Mouse (Mus musculus) forelimb bud, embryonic 11.5 days (tissue): ENCODE measurements at regions not wholly inside any gene's neighbourhood (a gene's known extent, or its start where the extent isn't known, plus 50 kb on each side); places are given as distances from the start of the nearest gene placed in this dataset.
A peak's percentile ranks its signal among the peaks of the same experiment; 100 is the strongest.

Experiments used
- DNase-seq: peaks from one replicate; pipeline ENCODE4 v3.0.0-alpha.2; 2012; ENCODE audit warnings: low read depth, low spot score

DNA sequence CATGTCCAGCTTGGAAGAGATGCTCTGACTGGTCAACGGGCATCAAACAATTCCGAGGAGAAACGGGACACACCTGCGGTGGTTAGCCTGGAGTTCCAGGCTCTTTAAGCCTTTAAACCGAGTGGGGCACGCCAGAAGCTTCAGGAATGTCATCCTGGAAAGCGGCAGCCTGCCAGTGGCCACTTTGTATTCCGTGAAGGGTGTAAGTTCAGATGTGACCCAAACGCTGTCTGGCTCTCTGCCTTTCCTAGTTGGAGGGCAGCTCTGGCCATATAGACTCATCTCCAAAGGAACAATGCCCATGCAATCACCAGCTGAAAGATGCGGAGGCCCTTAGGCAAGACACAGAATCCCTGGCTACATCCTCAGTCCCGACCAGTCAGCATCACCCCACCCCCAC lies 597.8 kb upstream of the Gm10131 start:
- DNase-seq: no peak

DNA sequence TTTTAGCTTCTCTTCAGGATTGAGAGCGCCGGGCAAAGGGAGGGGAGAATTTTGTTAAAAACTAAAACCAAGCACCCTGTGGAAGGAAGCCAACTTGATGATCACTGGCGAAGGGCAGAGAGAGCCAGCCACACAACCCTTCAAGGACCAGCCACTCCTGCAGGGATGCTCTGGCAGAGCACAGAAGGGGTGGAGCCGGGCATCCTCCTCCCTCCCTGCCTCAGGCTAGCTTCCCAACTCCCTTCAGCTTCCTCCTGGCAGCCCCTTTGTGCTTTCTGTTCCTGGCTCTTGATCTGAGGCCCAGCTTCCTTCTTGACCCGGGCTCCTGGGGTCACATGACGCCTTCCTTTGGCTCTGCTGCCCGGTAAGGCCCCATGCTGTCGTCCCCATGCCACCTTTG lies 591.8 kb upstream of the Gm10131 start:
- DNase-seq: no peak

DNA sequence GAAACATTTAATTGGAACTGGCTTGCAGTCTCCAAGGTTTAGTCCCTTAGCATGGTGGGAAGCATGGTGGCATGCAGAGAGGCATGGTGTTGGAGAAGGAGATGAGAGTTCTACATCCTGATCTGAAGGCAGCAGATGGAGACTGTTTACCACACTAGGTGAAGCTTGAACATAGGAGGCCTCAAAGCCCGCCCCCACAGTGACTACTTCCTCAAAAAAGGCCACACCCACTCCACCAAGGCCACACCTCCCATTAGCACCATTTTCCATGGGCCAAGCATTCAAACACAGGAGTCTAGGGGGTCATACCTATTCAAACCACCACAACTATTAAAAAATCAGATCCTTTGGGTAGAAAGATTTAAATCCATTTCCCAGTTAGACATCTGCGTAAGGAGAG lies 591.3 kb upstream of the Gm10131 start:
- no peak for DNase-seq

DNA sequence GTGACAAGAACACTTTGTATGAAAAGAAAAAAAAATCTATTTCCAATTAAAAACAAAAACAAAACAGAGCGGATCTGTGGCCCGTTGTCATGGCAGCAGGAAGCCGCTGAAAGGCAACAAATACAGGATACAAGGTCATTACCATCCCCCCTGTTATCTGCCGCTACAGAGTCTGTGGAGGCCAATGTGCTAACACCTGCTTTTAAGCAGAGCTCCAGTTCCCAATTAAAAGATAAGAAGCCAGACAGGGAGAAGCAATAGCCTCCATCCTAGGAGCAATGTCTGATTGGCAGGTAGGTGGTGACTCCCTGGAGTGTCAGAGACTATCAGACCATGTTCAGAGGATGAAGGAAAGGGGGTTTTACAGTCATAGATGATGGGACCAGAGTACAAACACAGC lies 587.5 kb upstream of the Gm10131 start:
- no peak for DNase-seq

DNA sequence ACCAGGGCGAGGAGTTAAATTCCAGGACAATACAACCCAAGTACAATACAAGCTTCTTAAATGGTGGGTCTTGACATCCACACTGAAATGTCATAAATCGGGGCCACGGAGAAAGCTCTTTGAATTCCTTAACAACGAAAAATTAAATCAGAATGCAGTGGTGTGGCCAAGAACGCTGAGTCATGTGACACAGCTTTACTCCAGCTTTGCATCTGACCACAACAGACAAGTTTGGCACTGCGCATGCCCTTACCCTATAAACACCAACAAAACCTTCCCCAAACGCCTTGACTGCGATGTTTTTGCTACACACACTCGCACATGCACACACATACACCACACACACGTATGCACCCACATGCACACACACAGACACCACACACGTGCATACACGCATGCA lies 584.8 kb upstream of the Gm10131 start:
- no peak for DNase-seq

- DNase-seq: no peak
Measured at GRCm38 (mm10) chr8:34692606-34693005, 581.1 kb upstream of the Gm10131 start.

DNA sequence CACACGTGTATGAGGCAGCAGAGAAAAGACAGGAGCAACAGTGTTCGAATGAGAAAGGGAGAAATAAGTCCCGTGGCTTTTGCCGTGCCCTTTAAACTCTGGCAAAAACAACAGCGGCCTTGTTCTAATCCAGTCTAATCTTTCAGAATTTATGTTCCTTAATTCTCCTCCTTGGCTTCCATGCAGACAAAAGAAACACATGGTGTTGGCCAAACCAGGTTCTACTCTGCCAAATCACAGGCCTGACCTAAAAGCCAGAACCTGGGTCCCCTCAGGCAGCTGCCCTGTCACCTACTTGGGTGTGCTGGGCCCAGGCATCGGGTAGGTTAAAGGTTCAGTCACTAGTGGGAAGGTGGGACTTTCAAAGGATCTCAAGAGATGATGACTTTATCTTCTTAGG lies 580.2 kb upstream of the Gm10131 start:
- DNase-seq: no peak

DNA sequence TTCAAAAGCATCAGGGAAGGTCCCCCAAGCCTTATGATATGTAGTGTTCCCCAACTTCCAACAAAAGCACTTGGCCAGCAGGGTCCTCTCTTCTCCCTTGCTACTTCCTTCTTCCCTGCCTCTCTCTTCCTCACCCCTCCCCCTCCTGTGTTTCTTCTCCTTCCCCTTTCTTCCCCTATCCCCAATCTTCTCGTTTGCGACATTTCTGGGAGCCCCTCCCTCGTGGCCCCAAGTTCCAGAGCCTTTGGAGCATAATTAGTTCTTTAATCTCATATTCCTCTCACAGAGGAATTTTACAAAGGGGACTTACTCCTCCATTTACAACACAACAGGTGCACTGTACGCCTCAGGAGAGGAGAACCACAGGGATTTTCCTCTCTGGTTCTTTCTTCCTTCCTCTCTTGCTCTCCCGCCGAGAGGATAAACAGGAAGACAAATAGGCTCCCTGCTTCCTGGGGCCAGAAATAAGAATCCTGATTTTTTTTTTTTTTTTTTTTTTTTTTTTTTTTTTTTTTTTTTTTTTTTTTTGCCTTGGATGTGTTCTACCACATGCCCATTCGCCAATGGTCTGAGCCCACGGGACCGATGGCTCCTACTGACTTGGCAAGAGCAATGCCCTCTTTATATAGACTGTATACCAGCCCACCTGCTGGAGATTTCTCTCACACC lies 578.4 kb upstream of the Gm10131 start:
- no peak for DNase-seq

DNA sequence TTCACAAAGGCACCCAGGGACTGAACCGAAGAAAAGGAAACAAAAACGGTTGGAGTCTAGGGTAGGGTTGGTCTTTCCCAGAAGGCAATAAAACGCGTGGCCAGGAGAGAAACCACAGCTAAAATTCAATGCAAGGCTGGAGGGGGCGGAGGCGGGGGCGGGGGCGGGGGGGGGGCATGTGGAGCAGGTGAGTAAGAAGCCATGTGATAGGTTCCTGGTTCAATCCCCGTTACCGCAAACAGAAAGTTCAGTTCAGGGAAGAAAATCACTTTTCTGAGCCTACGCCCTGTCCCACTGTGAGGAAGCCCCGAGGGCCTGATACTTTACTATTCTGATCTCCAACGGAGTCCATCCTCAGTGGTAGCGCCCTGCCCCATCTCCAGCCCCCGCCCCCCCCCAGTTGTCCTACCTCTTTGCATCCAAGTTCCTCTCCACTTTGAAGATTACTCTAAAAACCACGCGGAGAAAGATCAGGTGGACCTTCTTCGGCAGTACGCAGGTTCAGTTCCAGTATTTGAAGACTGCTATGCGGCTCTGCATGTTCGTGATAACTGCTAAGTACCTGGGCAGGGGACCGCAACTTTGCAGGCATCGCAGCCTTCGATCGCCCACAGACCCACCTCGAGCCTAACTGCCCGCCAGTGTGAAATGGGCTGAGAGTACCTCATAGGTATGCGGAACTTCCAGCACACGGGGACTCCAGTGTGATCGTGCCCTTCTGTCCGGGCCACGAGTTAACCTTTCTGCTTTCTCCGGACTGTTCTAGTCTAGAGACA lies 577.7 kb upstream of the Gm10131 start:
- no peak for DNase-seq

DNA sequence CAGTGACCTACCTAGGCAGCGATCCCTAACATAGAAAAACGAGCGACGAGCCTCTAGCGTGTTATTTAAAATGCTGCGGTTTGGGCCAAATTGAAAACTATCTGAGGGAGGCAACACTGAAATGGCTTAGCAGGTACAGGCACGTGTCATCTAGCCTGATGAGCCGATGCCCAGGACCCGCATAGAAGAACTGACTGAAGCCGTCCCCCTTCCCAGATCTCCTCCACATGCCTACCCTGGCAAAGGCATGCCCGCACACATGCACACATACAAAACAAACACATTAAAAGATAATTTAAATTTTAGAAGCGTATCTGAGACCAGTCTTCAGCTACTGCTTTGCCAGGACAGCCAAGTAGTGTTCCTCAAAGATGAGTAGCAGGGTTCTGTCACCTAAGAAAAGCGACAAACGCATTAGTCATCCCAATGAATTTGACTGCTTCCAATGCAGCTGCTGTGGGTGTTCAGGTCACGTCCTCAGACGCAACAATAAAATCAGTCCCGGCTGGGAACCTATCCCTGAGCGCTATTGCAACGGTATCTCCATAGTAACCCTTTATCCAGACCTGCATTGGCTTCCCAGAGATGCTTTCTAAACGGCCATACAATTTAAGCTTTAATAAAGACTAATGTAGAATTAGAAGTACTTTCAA lies 577.0 kb upstream of the Gm10131 start:
- peak; percentile 35 for DNase-seq

DNA sequence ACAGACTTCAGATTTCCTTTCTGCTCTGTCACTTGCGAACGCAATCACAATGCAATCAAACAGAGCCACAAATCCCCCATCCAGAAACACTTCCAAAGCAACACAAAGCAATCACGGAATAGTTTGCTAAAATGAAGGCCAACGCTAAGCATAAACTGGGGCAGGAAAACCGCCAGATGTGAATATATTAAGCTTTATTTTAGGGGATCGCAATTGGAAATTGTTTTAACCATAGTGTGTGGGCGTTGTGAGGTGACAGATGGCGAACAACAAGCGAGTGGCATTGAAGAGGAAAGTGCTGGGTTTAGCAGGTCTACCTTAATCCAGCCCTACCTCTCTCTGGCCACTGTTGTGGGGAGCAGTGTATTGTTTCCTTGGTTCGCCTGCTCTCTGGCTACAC lies 574.8 kb upstream of the Gm10131 start:
- no peak for DNase-seq

GRCm38 (mm10) chr8:34684683-34685082 lies 573.1 kb upstream of the Gm10131 start:
- no peak for DNase-seq

GRCm38 (mm10) chr8:34683173-34683572 lies 571.6 kb upstream of the Gm10131 start:
- no peak for DNase-seq

GRCm38 (mm10) chr8:34682221-34682620 lies 570.7 kb upstream of the Gm10131 start:
- no peak for DNase-seq

- no peak for DNase-seq
Measured at GRCm38 (mm10) chr8:34679565-34680291, 568.2 kb upstream of the Gm10131 start.

- DNase-seq: no peak
Measured at GRCm38 (mm10) chr8:34678879-34679278, 567.3 kb upstream of the Gm10131 start.

DNA sequence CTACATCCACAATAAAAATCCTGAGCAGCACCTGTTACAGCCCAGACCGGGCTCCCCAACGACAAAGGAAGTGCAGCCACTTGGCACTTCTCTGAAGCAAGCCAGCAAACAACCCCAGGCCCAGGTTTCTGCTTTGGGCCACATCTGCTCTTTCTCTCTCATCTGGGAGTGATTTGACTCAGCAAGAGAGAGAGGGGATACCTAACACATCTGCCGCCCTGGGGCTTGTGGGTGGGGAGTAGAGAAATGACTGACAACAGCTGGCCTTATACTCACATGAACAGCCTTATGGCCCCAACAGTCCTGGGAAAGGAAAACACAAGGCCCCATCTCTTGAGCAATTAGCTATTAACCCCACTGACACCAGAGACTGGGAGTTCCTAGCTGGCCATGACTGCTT lies 560.2 kb upstream of the Gm10131 start:
- DNase-seq: peak; percentile 35

- no peak for DNase-seq
Measured at GRCm38 (mm10) chr8:34670930-34671715, 559.6 kb upstream of the Gm10131 start.

GRCm38 (mm10) chr8:34669146-34669545 lies 557.6 kb upstream of the Gm10131 start:
- no peak for DNase-seq

DNA sequence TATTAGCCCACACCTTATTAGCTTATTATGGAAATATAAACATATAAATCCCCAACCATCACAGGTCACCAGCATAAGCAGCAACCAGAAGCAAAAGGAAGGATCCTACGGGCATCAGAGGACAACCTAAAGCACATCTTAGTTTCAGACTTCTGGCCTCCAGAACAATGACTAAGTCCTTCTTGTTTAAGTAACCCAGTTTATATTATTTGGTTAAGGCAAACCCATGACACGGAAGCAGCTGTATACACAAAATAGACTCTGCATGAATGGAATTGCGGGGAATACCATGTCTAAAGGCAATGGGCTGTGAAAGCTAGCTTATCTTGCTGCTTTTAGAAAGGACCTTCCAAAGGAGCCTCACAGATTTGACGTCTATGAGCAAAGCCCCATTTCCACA lies 552.9 kb upstream of the Gm10131 start:
- DNase-seq: no peak

DNA sequence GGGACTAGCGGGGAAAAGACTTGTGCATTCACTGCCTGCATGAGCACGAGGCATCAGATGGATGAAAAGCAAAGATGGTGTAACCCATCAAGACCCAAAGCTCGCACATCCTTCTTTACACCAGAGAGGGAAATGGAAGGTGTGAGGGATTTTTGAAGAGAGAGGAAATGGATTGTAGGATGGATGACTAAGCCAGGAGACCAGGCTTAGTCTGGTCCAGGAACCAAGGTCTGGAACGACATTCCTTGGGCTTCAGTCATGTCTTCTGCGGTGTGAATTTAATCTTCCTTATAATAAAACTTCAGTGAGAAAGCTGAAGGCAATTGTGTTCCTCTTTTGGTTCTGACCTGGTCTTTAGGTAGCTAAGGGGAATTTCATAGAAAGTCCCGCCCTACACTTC lies 551.0 kb upstream of the Gm10131 start:
- no peak for DNase-seq
